Mouse (Mus musculus) embryonic facial prominence, embryonic 12.5 days (tissue): ENCODE results near the gene 4933402N22Rik. TPM values are rescaled to one million over a fixed set of nuclear protein-coding genes. Genes with fewer than 3 reads are reported as not detected.
"Not testable (repeated sequence)": the region's sequence is repeated elsewhere in the genome, so short reads cannot be mapped to it uniquely, and the experiment has no call there.

Source experiments
- ATAC-seq: fragments of 200-750 bp; cut with Nextera tagmentation; 2 replicates; pipeline ENCODE4 v1.8.0; 2017; ENCODE audit not compliant: insufficient number of reproducible peaks, insufficient read depth, low FRiP score, low TSS enrichment
- H3K27ac ChIP-seq: fragments of 300-500 bp; sonication (generic); 2 replicates; pipeline ENCODE4 v1.5.1; 2016; ENCODE audit warnings: mild to moderate bottlenecking
- H3K27me3 ChIP-seq: fragments of 300-500 bp; sonication (generic); 2 replicates; pipeline ENCODE4 v1.6.1; 2016; ENCODE audit warnings: mild to moderate bottlenecking, moderate library complexity
- H3K36me3 ChIP-seq: fragments of 300-500 bp; sonication (generic); 2 replicates; pipeline ENCODE4 v1.6.1; 2016; ENCODE audit warnings: mild to moderate bottlenecking
- H3K4me1 ChIP-seq: fragments of 300-500 bp; sonication (generic); 2 replicates; pipeline ENCODE4 v1.6.1; 2016
- H3K4me2 ChIP-seq: fragments of 300-500 bp; sonication (generic); replicated peaks from 2 replicates; pipeline ENCODE4 v1.6.1; 2016; ENCODE audit warnings: mild to moderate bottlenecking, moderate library complexity
- H3K4me3 ChIP-seq: fragments of 300-500 bp; sonication (generic); 2 replicates; pipeline ENCODE4 v1.5.1; 2016; ENCODE audit warnings: mild to moderate bottlenecking
- H3K9ac ChIP-seq: fragments of 300-500 bp; sonication (generic); 2 replicates; pipeline ENCODE4 v1.6.1; 2016; ENCODE audit warnings: mild to moderate bottlenecking, moderate library complexity
- H3K9me3 ChIP-seq: fragments of 300-500 bp; sonication (generic); 2 replicates; pipeline ENCODE4 v1.6.1; 2016; ENCODE audit warnings: mild to moderate bottlenecking, moderate library complexity
- WGBS: fragments of 180-500 bp; shearing (Covaris S2); methylation state at CpG from one replicate; pipeline ENCODE4 v1.1.7; 2016; 5-methylcytosine and 5-hydroxymethylcytosine counted together
- polyA plus RNA-seq: library from polyadenylated mRNA; unstranded; fragments of >200 nt; fragmentation: Nextera tagmentation; extraction: Ambion mirVana; gene quantifications from 2 replicates; pipeline ENCODE4 v1.2.1, GENCODE M21; 2016

4933402N22Rik gene
- polyA plus RNA-seq = not detected in 2 replicates

DNA sequence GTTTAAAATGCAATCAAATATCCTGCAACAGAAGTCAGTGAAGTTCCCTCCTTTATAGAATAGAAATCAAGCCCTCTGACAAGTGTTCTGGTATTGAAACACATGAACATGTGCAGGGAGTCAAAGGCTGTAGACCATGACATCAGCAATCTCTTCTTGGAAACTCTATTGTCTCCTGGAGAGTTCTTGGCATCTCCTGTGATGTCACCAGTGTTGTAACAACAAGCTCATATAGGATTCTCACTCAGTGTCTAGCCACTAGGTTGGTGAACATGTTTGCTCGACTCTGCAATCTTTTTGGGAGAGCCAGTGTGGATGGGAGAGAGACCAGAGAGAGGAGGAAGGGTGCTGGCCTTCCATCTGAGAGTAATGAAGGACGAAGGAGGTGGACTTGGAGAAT, at the start of gene 4933402N22Rik:
TSS of gene 4933402N22Rik (plus strand) at position 301 of the 400 bp plus-strand sequence.
- not testable (repeated sequence) for H3K9ac ChIP-seq, H3K4me2 ChIP-seq, H3K36me3 ChIP-seq, H3K9me3 ChIP-seq, H3K27me3 ChIP-seq, ATAC-seq, H3K4me1 ChIP-seq, H3K27ac ChIP-seq, H3K4me3 ChIP-seq
- 75% methylated on average over 1 of the region's 2 CpGs for WGBS

DNA sequence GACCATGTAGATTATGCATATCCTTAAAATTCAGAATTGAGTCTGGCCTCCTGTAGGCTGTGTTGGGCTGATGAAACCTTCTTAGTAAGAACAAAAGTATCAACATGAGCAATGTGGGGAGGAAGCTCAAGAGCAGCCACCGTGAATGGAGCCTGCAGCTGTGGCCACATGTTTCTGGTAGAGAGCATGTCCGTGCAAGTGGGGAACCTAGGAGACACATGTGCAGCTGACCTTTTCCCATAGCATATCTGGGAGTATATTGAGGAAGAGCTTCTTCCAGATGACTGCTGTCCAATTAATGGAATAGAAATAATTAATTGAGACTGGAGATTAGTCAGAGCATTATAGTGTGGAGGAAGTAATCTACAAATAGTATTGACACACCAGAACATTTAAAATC, 5.9 kb downstream of the 4933402N22Rik start:
- not testable (repeated sequence) for ATAC-seq, H3K4me2 ChIP-seq, H3K36me3 ChIP-seq, H3K4me3 ChIP-seq, H3K27ac ChIP-seq, H3K9me3 ChIP-seq, H3K4me1 ChIP-seq, H3K9ac ChIP-seq, H3K27me3 ChIP-seq
- 83% methylated on average over 2 of the region's 2 CpGs for WGBS

Other genes with a start within 250 kb of the 4933402N22Rik start
- gene Gm8922, start 236.1 kb upstream of the 4933402N22Rik start, polyA plus RNA-seq = not detected in 2 replicates
- not detected in 2 replicates for gene Gm8926, start 147.5 kb upstream of the 4933402N22Rik start, polyA plus RNA-seq
- not detected in 2 replicates for gene Gm6465, start 72.5 kb upstream of the 4933402N22Rik start, polyA plus RNA-seq